Mouse (Mus musculus): ENCODE data around the gene Stt3a. TPM values are rescaled to one million over a fixed set of nuclear protein-coding genes. Genes with fewer than 3 reads are reported as not detected.

Stt3a gene
- polyA plus RNA-seq, 2 experiments: 73.7 to 144 TPM

GRCm38 (mm10) chr9:36769048-36769413, 1.6 kb upstream of the Stt3a start:
- TF ChIP-seq EP300 (IDR thresholded peaks at IDR 0.05; ENCODE audit: low read depth) (no peak), CTCF (IDR thresholded peaks at IDR 0.05; ENCODE audit: low read depth) (no peak)
- ATAC-seq (ENCODE audit: insufficient read depth): no peak
- Histone ChIP-seq H3K4me1 (replicated peaks; ENCODE audit: control insufficient read depth in 2 of 2, insufficient read depth in 2 of 2, low read length in 1 of 2) (peaks cover 10 to 16% of the 10 kb centered on the region in 2 experiments), H3K9me3 (ENCODE audit: control insufficient read depth, low read length) (no peaks in the 10 kb centered on the region), H3K27ac (peak overlapping the region; percentile 93), H3K9ac (replicated peaks) (peak overlapping the region; percentile 90), H3K36me3 (replicated peaks; ENCODE audit: control insufficient read depth, insufficient read depth, low read depth) (peaks cover 5% of the 10 kb centered on the region), H3K4me3 (ENCODE audit: insufficient read depth in 1 of 2, low read depth in 2 of 2, low read length in 2 of 2) (peak overlapping the region in 1 of 2 experiments; percentile 84; a peak in 2 of 4 replicates), H3K4me2 (ENCODE audit: low read depth) (peak overlapping the region; percentile 91), H3K27me3 (ENCODE audit: control insufficient read depth, insufficient read depth, low read length) (no peaks in the 10 kb centered on the region)
- 48% methylated on average over 1 of the region's 1 CpGs for WGBS (ENCODE audit: insufficient replicate concordance)
- DNase-seq (ENCODE audit: low read depth in 3 of 3, low spot score in 3 of 3): no peak

DNA sequence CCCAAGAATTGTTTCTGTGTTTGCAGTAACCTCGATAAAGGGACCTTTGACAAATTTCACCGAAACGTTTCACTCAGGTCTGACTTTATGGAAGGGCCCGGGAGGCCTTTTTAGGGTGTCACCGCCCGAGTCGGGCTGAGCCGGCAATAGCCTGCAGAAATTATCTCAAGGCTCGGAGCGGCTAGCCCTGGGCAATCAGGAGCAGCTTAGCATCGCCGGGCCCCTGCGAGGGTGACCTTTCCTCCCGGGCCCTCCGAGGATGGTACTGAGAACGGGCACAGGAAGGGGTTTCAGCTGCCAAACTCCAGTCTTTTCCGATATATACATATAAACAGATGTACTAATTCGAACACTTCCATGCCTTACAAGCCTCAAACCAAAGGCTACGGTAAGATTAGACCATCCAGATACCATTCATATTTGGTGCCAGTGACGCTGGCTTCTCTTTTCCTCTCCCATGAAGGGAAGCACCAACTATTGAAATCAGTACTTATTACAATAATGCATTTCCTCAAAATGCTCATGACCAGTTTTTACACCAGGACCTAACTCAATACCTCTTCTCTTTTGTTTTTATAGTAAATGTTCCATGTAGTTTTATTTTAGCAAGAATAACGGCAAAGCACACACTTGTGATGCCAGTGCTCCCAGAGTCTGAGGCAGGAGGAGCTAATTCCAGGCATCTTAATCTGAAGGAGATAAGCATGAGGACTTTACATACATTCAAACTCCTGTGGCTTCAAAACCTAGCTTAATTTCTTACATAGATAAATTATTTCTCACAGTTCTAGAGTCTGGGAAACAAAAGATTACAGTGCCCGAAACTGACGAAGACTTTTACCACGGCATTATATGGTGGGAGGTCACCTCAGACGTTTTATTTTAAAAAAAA, 923 bp upstream of the Stt3a start:
- Histone ChIP-seq H3K4me2 (ENCODE audit: low read depth) (peak overlapping the region; percentile 91), H3K27ac (peak overlapping the region; percentile 93), H3K4me3 (ENCODE audit: insufficient read depth in 1 of 2, low read depth in 2 of 2, low read length in 2 of 2) (peak overlapping the region; percentile 77 to 84), H3K27me3 (ENCODE audit: control insufficient read depth, insufficient read depth, low read length) (no peaks in the 10 kb centered on the region), H3K4me1 (replicated peaks; ENCODE audit: control insufficient read depth in 2 of 2, insufficient read depth in 2 of 2, low read length in 1 of 2) (peaks cover 10 to 16% of the 10 kb centered on the region in 2 experiments), H3K9me3 (ENCODE audit: control insufficient read depth, low read length) (no peaks in the 10 kb centered on the region), H3K9ac (replicated peaks) (peak overlapping the region; percentile 90), H3K36me3 (replicated peaks; ENCODE audit: control insufficient read depth, insufficient read depth, low read depth) (peaks cover 8% of the 10 kb centered on the region)
- 5% methylated on average over 25 of the region's 25 CpGs for WGBS (ENCODE audit: insufficient replicate concordance)
- peak; percentile 22 to 35 (median 26) for DNase-seq (ENCODE audit: low read depth in 3 of 3, low spot score in 3 of 3)
- TF ChIP-seq CTCF (IDR thresholded peaks at IDR 0.05; ENCODE audit: low read depth): no peak
- TF ChIP-seq EP300 (IDR thresholded peaks at IDR 0.05; ENCODE audit: low read depth): no peak
- peak; percentile 47 for ATAC-seq (ENCODE audit: insufficient read depth)

DNA sequence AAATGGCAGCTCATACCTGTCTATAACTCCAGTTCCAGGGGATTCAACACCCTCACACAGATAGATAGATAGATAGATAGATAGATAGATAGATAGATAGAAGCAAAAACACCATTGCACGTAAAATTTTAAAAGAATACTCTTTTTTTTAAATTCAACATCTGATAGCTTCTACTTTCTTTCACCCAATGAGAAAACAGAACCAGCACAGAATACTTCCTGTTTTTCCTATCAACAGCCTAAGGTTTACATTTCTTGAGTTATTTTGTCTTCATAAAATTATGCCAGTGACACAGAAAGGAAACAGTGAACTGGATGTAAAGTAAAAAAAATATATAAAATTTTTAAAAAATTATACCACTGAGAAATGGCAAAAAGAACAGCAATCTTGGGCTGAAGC, 3.1 kb downstream of the Stt3a start:
- Histone ChIP-seq H3K4me2 (ENCODE audit: low read depth) (no peak overlapping the region), H3K9ac (replicated peaks) (no peak overlapping the region), H3K4me3 (ENCODE audit: insufficient read depth in 1 of 2, low read depth in 2 of 2, low read length in 2 of 2) (no peak overlapping the region), H3K27ac (no peak overlapping the region), H3K9me3 (ENCODE audit: control insufficient read depth, low read length) (no peaks in the 10 kb centered on the region), H3K4me1 (replicated peaks; ENCODE audit: control insufficient read depth in 2 of 2, insufficient read depth in 2 of 2, low read length in 1 of 2) (peaks cover 10 to 16% of the 10 kb centered on the region in 2 experiments), H3K27me3 (ENCODE audit: control insufficient read depth, insufficient read depth, low read length) (no peaks in the 10 kb centered on the region), H3K36me3 (replicated peaks; ENCODE audit: control insufficient read depth, insufficient read depth, low read depth) (peaks cover 24% of the 10 kb centered on the region)
- DNase-seq (ENCODE audit: low read depth in 3 of 3, low spot score in 3 of 3): no peak
- WGBS (ENCODE audit: insufficient replicate concordance): 76% methylated on average over 1 of the region's 1 CpGs
- TF ChIP-seq EP300 (IDR thresholded peaks at IDR 0.05; ENCODE audit: low read depth) (no peak), CTCF (IDR thresholded peaks at IDR 0.05; ENCODE audit: low read depth) (no peak)
- no peak for ATAC-seq (ENCODE audit: insufficient read depth)

GRCm38 (mm10) chr9:36727034-36727755, 40.3 kb downstream of the Stt3a start, which contains the start of gene Chek1:
Gene Chek1, minus strand, starts transcription at chr9:36727065.
- Histone ChIP-seq H3K36me3 (replicated peaks; ENCODE audit: control insufficient read depth, insufficient read depth, low read depth) (peaks cover 22% of the 10 kb centered on the region), H3K27ac (peak within 1 kb of the TSS; percentile 14), H3K4me2 (ENCODE audit: low read depth) (peak within 1 kb of the TSS; percentile 70), H3K9ac (replicated peaks) (peak within 1 kb of the TSS; percentile 63), H3K27me3 (ENCODE audit: control insufficient read depth, insufficient read depth, low read length) (no peaks in the 10 kb centered on the region), H3K4me3 (ENCODE audit: insufficient read depth in 1 of 2, low read depth in 2 of 2, low read length in 2 of 2) (peak within 1 kb of the TSS; percentile 68 to 88), H3K4me1 (replicated peaks; ENCODE audit: control insufficient read depth in 2 of 2, insufficient read depth in 2 of 2, low read length in 1 of 2) (peaks cover 3 to 11% of the 10 kb centered on the region in 2 experiments; a peak in 2 of 4 replicates), H3K9me3 (ENCODE audit: control insufficient read depth, low read length) (no peaks in the 10 kb centered on the region)
- TF ChIP-seq CTCF (IDR thresholded peaks at IDR 0.05; ENCODE audit: low read depth) (no peak), EP300 (IDR thresholded peaks at IDR 0.05; ENCODE audit: low read depth) (no peak)
- WGBS (ENCODE audit: insufficient replicate concordance): under 1% methylated on average over 12 of the region's 12 CpGs
- ATAC-seq (ENCODE audit: insufficient read depth) (no peak), DNase-seq (ENCODE audit: low read depth in 3 of 3, low spot score in 3 of 3) (peak in 1 of 3 experiments; percentile 32)

Data from liver, embryonic 14.5 days (tissue).